Mouse (Mus musculus) forebrain, embryonic 11.5 days (tissue): ENCODE measurements around the gene Dph1. TPM values are rescaled to one million over a fixed set of nuclear protein-coding genes. Genes with fewer than 3 reads are reported as not detected.

Experiments used
- ATAC-seq: fragments of 200-750 bp; cut with Nextera tagmentation; replicated peaks from 2 replicates; pipeline ENCODE4 v1.8.0; 2017; ENCODE audit warnings: moderate TSS enrichment; ENCODE audit not compliant: low FRiP score
- DNase-seq: peaks from one replicate; pipeline ENCODE4 v3.0.0-alpha.2; 2017; ENCODE audit warnings: low spot score
- H3K27ac ChIP-seq: fragments of 300-500 bp; sonication (generic); 2 replicates; pipeline ENCODE4 v1.5.1; 2014; ENCODE audit warnings: low read depth, low read length
- H3K27me3 ChIP-seq: fragments of 300-500 bp; sonication (generic); 2 replicates; pipeline ENCODE4 v1.6.1; 2014; ENCODE audit warnings: mild to moderate bottlenecking, low read length, mixed read lengths; ENCODE audit not compliant: control insufficient read depth, insufficient read depth
- H3K36me3 ChIP-seq: fragments of 300-500 bp; sonication (generic); 2 replicates; pipeline ENCODE4 v1.6.1; 2014; ENCODE audit warnings: mild to moderate bottlenecking, low read length, moderate library complexity, mixed read lengths; ENCODE audit not compliant: control insufficient read depth, insufficient read depth
- H3K4me1 ChIP-seq: fragments of 300-500 bp; sonication (generic); replicated peaks from 2 replicates; pipeline ENCODE4 v1.6.1; 2014; ENCODE audit warnings: low read length, mixed read lengths; ENCODE audit not compliant: control insufficient read depth, insufficient read depth
- H3K4me2 ChIP-seq: fragments of 300-500 bp; sonication (generic); 2 replicates; pipeline ENCODE4 v1.6.1; 2014; ENCODE audit warnings: low read depth, mild to moderate bottlenecking, low read length, moderate library complexity, mixed read lengths; ENCODE audit not compliant: severe bottlenecking
- H3K4me3 ChIP-seq: fragments of 300-500 bp; sonication (generic); 2 replicates; pipeline ENCODE4 v1.5.1; 2014; ENCODE audit warnings: low read depth, low read length
- H3K9ac ChIP-seq: fragments of 300-500 bp; sonication (generic); 2 replicates; pipeline ENCODE4 v1.6.1; 2014; ENCODE audit warnings: low read length
- H3K9me3 ChIP-seq: fragments of 300-500 bp; sonication (generic); 2 replicates; pipeline ENCODE4 v1.6.1; 2016; ENCODE audit warnings: low read length, mixed read lengths; ENCODE audit not compliant: control insufficient read depth
- WGBS: fragments of 180-500 bp; shearing (Covaris S2); extraction: QIAGEN DNeasy Blood & Tissue Kit; methylation state at CpG from one replicate; pipeline ENCODE4 v1.1.7; 2014; 5-methylcytosine and 5-hydroxymethylcytosine counted together
- polyA plus RNA-seq: library from polyadenylated mRNA; unstranded; fragments of >200 nt; fragmentation: Nextera tagmentation; extraction: Ambion mirVana; gene quantifications from 2 replicates; pipeline ENCODE4 v1.2.1, GENCODE M21; 2014

The Dph1 gene
- polyA plus RNA-seq, 1 experiment from 2014 or later = 21.8 TPM

- no peak for ATAC-seq
- DNase-seq = no peak
- peaks cover 9% of the 10 kb centered on the region; the same call in 1 of the 2 replicates for H3K4me1 ChIP-seq
- H3K27me3 ChIP-seq = peaks cover 44% of the 10 kb centered on the region
- H3K36me3 ChIP-seq = no peaks in the 10 kb centered on the region
- H3K9ac ChIP-seq = no peak overlapping the region
- H3K4me2 ChIP-seq = no peak overlapping the region
- H3K4me3 ChIP-seq = no peak overlapping the region
- WGBS = 94% methylated on average over 12 of the region's 12 CpGs
- H3K27ac ChIP-seq = no peak overlapping the region
- no peaks in the 10 kb centered on the region for H3K9me3 ChIP-seq
Measured at GRCm38 (mm10) chr11:75162591-75163080, 28.4 kb downstream of the Dph1 start.

- Histone ChIP-seq H3K9ac (no peak overlapping the region), H3K9me3 (no peaks in the 10 kb centered on the region), H3K27ac (no peak overlapping the region), H3K4me1 (peaks cover 4% of the 10 kb centered on the region; the same call in 1 of the 2 replicates), H3K4me3 (no peak overlapping the region), H3K36me3 (no peaks in the 10 kb centered on the region; the same call in 1 of the 2 replicates), H3K27me3 (peaks cover 33% of the 10 kb centered on the region), H3K4me2 (no peak overlapping the region)
- no peak for DNase-seq
- WGBS = 84% methylated on average over 4 of the region's 4 CpGs
- ATAC-seq = no peak
Measured at GRCm38 (mm10) chr11:75161417-75162008, 29.5 kb downstream of the Dph1 start.

GRCm38 (mm10) chr11:75160954-75161353 lies 30.1 kb downstream of the Dph1 start:
- no peak for DNase-seq
- H3K9ac ChIP-seq = no peak overlapping the region

GRCm38 (mm10) chr11:75159564-75159963 lies 31.5 kb downstream of the Dph1 start:
- peaks cover 13% of the 10 kb centered on the region for H3K27me3 ChIP-seq
- no peak overlapping the region for H3K9ac ChIP-seq
- no peaks in the 10 kb centered on the region for H3K4me1 ChIP-seq
- ATAC-seq (no peak), DNase-seq (no peak)
- no peak overlapping the region for H3K4me3 ChIP-seq
- no peaks in the 10 kb centered on the region for H3K9me3 ChIP-seq
- peaks cover 3% of the 10 kb centered on the region; the same call in 1 of the 2 replicates for H3K36me3 ChIP-seq
- H3K27ac ChIP-seq = no peak overlapping the region
- WGBS = 64% methylated on average over 2 of the region's 2 CpGs
- no peak overlapping the region for H3K4me2 ChIP-seq

More at GRCm38 (mm10) chr11:75160954-75161353, 30.1 kb downstream of the Dph1 start:
- Histone ChIP-seq H3K4me1 (no peaks in the 10 kb centered on the region), H3K27ac (no peak overlapping the region), H3K27me3 (peaks cover 27% of the 10 kb centered on the region), H3K4me3 (no peak overlapping the region), H3K9me3 (no peaks in the 10 kb centered on the region), H3K36me3 (peaks cover 3% of the 10 kb centered on the region; the same call in 1 of the 2 replicates), H3K4me2 (no peak overlapping the region)
- no peak for ATAC-seq
- 93% methylated on average over 7 of the region's 7 CpGs for WGBS

- Histone ChIP-seq H3K36me3 (peaks cover 3% of the 10 kb centered on the region; the same call in 1 of the 2 replicates), H3K27me3 (peaks cover 2% of the 10 kb centered on the region; the same call in 1 of the 2 replicates), H3K9ac (no peak overlapping the region), H3K9me3 (no peaks in the 10 kb centered on the region), H3K4me2 (no peak overlapping the region), H3K27ac (no peak overlapping the region), H3K4me3 (no peak overlapping the region), H3K4me1 (no peaks in the 10 kb centered on the region)
- no peak for ATAC-seq
- DNase-seq = no peak
- 96% methylated on average over 14 of the region's 14 CpGs for whole genome bisulfite sequencing
Measured at GRCm38 (mm10) chr11:75158432-75158831, 32.6 kb downstream of the Dph1 start.

- Histone ChIP-seq H3K9me3 (no peaks in the 10 kb centered on the region), H3K9ac (no peak overlapping the region), H3K27ac (no peak overlapping the region), H3K36me3 (peaks cover 3% of the 10 kb centered on the region; the same call in 1 of the 2 replicates), H3K4me1 (no peaks in the 10 kb centered on the region), H3K4me2 (no peak overlapping the region), H3K4me3 (no peak overlapping the region), H3K27me3 (no peaks in the 10 kb centered on the region)
- no peak for ATAC-seq
- 57% methylated on average over 2 of the region's 2 CpGs for WGBS
- DNase-seq = no peak
Measured at GRCm38 (mm10) chr11:75157901-75158300, 33.1 kb downstream of the Dph1 start.

GRCm38 (mm10) chr11:75157037-75157436 lies 34.0 kb downstream of the Dph1 start:
- Histone ChIP-seq H3K4me3 (no peak overlapping the region), H3K27ac (no peak overlapping the region), H3K9me3 (no peaks in the 10 kb centered on the region), H3K4me2 (no peak overlapping the region), H3K4me1 (no peaks in the 10 kb centered on the region), H3K36me3 (peaks cover 3% of the 10 kb centered on the region; the same call in 1 of the 2 replicates), H3K27me3 (no peaks in the 10 kb centered on the region), H3K9ac (no peak overlapping the region)
- 82% methylated on average over 4 of the region's 4 CpGs for WGBS
- DNase-seq (no peak), ATAC-seq (no peak)

- H3K27me3 ChIP-seq = no peaks in the 10 kb centered on the region
- no peak overlapping the region for H3K4me2 ChIP-seq
- no peak for DNase-seq
- H3K27ac ChIP-seq = no peak overlapping the region
- H3K36me3 ChIP-seq = peaks cover 3% of the 10 kb centered on the region; the same call in 1 of the 2 replicates
- no peaks in the 10 kb centered on the region for H3K4me1 ChIP-seq
- no peak overlapping the region for H3K9ac ChIP-seq
- H3K9me3 ChIP-seq = no peaks in the 10 kb centered on the region
- no peak overlapping the region for H3K4me3 ChIP-seq
- no peak for ATAC-seq
- WGBS = 76% methylated on average over 5 of the region's 5 CpGs
Measured at GRCm38 (mm10) chr11:75156416-75156815, 34.6 kb downstream of the Dph1 start.

- H3K9me3 ChIP-seq = no peaks in the 10 kb centered on the region
- no peak overlapping the region for H3K4me2 ChIP-seq
- DNase-seq (no peak), ATAC-seq (no peak)
- H3K36me3 ChIP-seq = peaks cover 3% of the 10 kb centered on the region; the same call in 1 of the 2 replicates
- WGBS = 84% methylated on average over 6 of the region's 6 CpGs
- no peaks in the 10 kb centered on the region for H3K4me1 ChIP-seq
- H3K27me3 ChIP-seq = no peaks in the 10 kb centered on the region
- H3K27ac ChIP-seq = no peak overlapping the region
- no peak overlapping the region for H3K4me3 ChIP-seq
- H3K9ac ChIP-seq = no peak overlapping the region
Measured at GRCm38 (mm10) chr11:75155985-75156384, 35.1 kb downstream of the Dph1 start.
